Mouse (Mus musculus) testis, adult 2 months (tissue): ENCODE results near the gene Myo1e. TPM values are rescaled to one million over a fixed set of nuclear protein-coding genes. Genes with fewer than 3 reads are reported as not detected.

ENCODE experiments used
- H3K27ac ChIP-seq: fragments of 200-500 bp; 2 replicates; pipeline ENCODE4 v1.5.1; 2012; ENCODE audit warnings: low read depth, low read length; ENCODE audit not compliant: control insufficient read depth, insufficient read depth
- H3K27me3 ChIP-seq: fragments of 200-500 bp; 2 replicates; pipeline ENCODE4 v1.6.1; 2012; ENCODE audit warnings: mild to moderate bottlenecking, low read length, moderate library complexity; ENCODE audit not compliant: control insufficient read depth, insufficient read depth
- H3K36me3 ChIP-seq: fragments of 200-500 bp; 2 replicates; pipeline ENCODE4 v1.6.1; 2012; ENCODE audit warnings: mild to moderate bottlenecking, low read length; ENCODE audit not compliant: control insufficient read depth, insufficient read depth
- H3K4me1 ChIP-seq: fragments of 200-500 bp; 2 replicates; pipeline ENCODE4 v1.6.1; 2012; ENCODE audit warnings: low read length; ENCODE audit not compliant: control insufficient read depth, insufficient read depth
- H3K4me3 ChIP-seq: fragments of 200-500 bp; 2 replicates; pipeline ENCODE4 v1.5.1; 2012; ENCODE audit warnings: low read depth, mild to moderate bottlenecking, low read length, moderate library complexity, mixed read lengths; ENCODE audit not compliant: control insufficient read depth
- CTCF ChIP-seq: fragments of 200-500 bp; IDR thresholded peaks from 2 replicates; pipeline ENCODE4 v1.5.1; 2012; ENCODE audit warnings: low read depth, mild to moderate bottlenecking, inconsistent platforms, low read length, moderate library complexity; ENCODE audit not compliant: control insufficient read depth, insufficient read depth, insufficient replicate concordance
- POLR2A ChIP-seq: fragments of 200-500 bp; IDR thresholded peaks from 2 replicates; pipeline ENCODE4 v1.6.1; 2012; ENCODE audit warnings: low read depth, mild to moderate bottlenecking, inconsistent platforms, low read length, moderate library complexity; ENCODE audit not compliant: control insufficient read depth
- polyA plus RNA-seq: library from polyadenylated mRNA; depleted of rRNA; stranded (reverse); fragments of >200 nt; gene quantifications from 2 replicates; pipeline ENCODE4 v1.2.3, GENCODE M21; 2012

Gene Myo1e
- polyA plus RNA-seq, 1 experiment = 2.6 TPM

- H3K4me1 ChIP-seq = no peaks in the 10 kb centered on the region; the same call in 1 of the 2 replicates
- H3K4me3 ChIP-seq = no peak overlapping the region
- H3K36me3 ChIP-seq = no peaks in the 10 kb centered on the region
- no peaks in the 10 kb centered on the region for H3K27me3 ChIP-seq
- no peak overlapping the region for H3K27ac ChIP-seq
- TF ChIP-seq POLR2A (no peak), CTCF (no peak)
These were observed 62.2 kb downstream of the Myo1e start for GRCm38 (mm10) chr9:70269349-70269748.

DNA sequence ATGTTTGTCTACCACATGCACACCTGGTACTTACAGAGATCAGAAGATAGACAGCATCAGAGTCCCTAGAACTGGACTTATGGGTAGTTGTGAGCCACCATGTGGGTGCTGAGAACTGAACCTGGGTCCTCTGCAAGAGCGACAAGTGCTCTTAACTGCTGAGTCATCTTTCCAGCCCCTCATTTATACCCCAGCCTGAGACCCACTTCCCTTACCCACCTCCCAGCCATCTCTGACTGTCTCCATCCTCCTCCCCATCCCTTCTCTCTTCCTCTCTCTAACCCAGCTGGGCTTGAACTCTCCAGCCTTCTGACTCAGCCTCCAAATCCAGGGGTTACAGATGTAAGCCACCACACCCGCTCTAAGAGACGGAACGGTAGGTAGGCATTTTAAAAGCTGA, 63.3 kb downstream of the Myo1e start:
- no peak overlapping the region for H3K27ac ChIP-seq
- TF ChIP-seq CTCF (no peak), POLR2A (no peak)
- H3K4me1 ChIP-seq = no peaks in the 10 kb centered on the region; the same call in 1 of the 2 replicates
- no peaks in the 10 kb centered on the region for H3K36me3 ChIP-seq
- no peaks in the 10 kb centered on the region for H3K27me3 ChIP-seq
- no peak overlapping the region for H3K4me3 ChIP-seq

DNA sequence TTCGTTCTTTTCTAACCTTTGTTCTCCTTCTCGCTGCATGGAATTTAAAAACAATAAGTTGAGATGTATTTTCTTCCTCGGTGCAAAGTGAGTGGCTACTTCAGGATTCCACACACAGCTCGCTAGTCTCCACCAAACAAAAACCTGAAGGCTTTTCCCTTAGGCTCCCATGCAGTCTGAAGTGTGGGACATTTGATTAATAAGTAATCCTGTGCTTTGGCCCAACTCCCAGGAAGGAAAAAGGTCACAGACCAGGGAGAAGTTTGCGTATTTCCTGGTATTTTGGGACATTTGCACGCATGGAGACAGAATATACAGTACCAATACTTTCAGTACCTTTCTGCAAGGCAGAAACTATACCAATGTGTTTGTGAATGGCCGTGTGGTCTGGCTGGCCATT, 64.0 kb downstream of the Myo1e start:
- no peak overlapping the region for H3K27ac ChIP-seq
- H3K36me3 ChIP-seq = no peaks in the 10 kb centered on the region
- TF ChIP-seq POLR2A (no peak), CTCF (no peak)
- no peaks in the 10 kb centered on the region for H3K4me1 ChIP-seq
- H3K4me3 ChIP-seq = no peak overlapping the region
- no peaks in the 10 kb centered on the region for H3K27me3 ChIP-seq

- Histone ChIP-seq H3K27me3 (no peaks in the 10 kb centered on the region), H3K36me3 (no peaks in the 10 kb centered on the region), H3K27ac (no peak overlapping the region), H3K4me1 (no peaks in the 10 kb centered on the region), H3K4me3 (no peak overlapping the region)
- TF ChIP-seq POLR2A = no peak
These were observed 64.5 kb downstream of the Myo1e start for GRCm38 (mm10) chr9:70271631-70272030.

DNA sequence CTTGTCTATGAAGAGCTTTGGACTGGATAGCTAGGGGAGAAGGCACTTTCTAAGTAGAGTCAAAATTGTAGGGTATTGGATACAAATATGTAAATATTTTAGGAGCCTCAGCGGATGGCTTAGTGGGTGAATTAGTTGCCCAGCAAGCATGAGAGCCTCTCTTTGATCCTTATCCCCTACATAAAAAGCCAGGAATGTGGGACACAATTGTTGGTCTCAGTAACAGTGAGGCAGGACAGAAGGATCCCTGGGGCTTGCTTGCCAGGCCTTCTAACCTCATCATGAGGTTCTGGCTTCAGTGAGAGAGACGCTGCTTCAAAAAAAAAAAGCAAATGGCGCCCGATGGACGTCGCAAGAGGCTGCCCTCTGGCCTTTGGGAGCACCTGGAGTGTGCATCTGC, 66.9 kb downstream of the Myo1e start:
- Histone ChIP-seq H3K36me3 (no peaks in the 10 kb centered on the region), H3K4me1 (no peaks in the 10 kb centered on the region), H3K27ac (no peak overlapping the region), H3K4me3 (no peak overlapping the region), H3K27me3 (no peaks in the 10 kb centered on the region)
- TF ChIP-seq POLR2A (no peak), CTCF (no peak)

DNA sequence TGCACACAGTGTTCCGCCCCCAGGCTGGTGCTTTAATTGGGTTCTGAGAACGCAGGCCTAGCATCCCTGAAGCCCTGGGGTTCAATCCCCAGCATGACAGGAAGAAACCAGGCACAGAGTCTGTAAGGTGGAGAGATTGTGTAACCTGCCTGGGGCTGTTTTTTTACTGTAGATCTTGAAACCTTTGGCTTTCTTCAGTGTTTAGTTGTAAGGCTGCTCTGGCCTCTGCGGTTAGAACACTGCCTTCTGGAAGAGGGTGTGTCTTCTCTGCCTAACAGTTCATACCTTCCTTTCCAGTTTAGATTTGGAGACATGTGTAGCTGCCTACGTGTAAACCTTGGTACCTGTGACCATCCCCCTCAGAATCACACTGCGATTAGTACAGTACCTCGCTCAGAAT, 67.3 kb downstream of the Myo1e start:
- Histone ChIP-seq H3K4me1 (no peaks in the 10 kb centered on the region), H3K36me3 (no peaks in the 10 kb centered on the region), H3K27ac (no peak overlapping the region), H3K27me3 (no peaks in the 10 kb centered on the region), H3K4me3 (no peak overlapping the region)
- TF ChIP-seq POLR2A (no peak), CTCF (no peak)

GRCm38 (mm10) chr9:70274887-70275555, 67.9 kb downstream of the Myo1e start:
- H3K27me3 ChIP-seq = no peaks in the 10 kb centered on the region
- TF ChIP-seq POLR2A = no peak
- TF ChIP-seq CTCF = no peak
- no peaks in the 10 kb centered on the region for H3K36me3 ChIP-seq
- H3K4me3 ChIP-seq = no peak overlapping the region
- no peaks in the 10 kb centered on the region for H3K4me1 ChIP-seq
- no peak overlapping the region for H3K27ac ChIP-seq

GRCm38 (mm10) chr9:70277076-70277475, 69.9 kb downstream of the Myo1e start:
- Histone ChIP-seq H3K4me1 (no peaks in the 10 kb centered on the region), H3K27me3 (no peaks in the 10 kb centered on the region)

More at GRCm38 (mm10) chr9:70277076-70277475, 69.9 kb downstream of the Myo1e start:
- Histone ChIP-seq H3K36me3 (no peaks in the 10 kb centered on the region), H3K4me3 (no peak overlapping the region), H3K27ac (no peak overlapping the region)
- TF ChIP-seq POLR2A (no peak), CTCF (no peak)
